Mouse (Mus musculus) CH12.LX (cell line): ENCODE data around the gene Bcl10. TPM values are rescaled to one million over a fixed set of nuclear protein-coding genes. Genes with fewer than 3 reads are reported as not detected.

Source experiments
- DNase-seq: peaks from one replicate; pipeline ENCODE4 v3.0.0-alpha.2; 2013; ENCODE audit errors: extremely low read depth
- H3K27ac ChIP-seq: 2 replicates; pipeline ENCODE4 v1.5.1; 2012; ENCODE audit warnings: low read depth, mild to moderate bottlenecking, control low read depth, moderate library complexity; ENCODE audit not compliant: insufficient read depth
- H3K27me3 ChIP-seq: replicated peaks from 2 replicates; pipeline ENCODE3; 2012; ENCODE audit warnings: inconsistent platforms
- H3K36me3 ChIP-seq, 2 experiments: replicated peaks in 1 of 2; 2 replicates each; pipeline versions ENCODE3 to v1.6.1; 2012; ENCODE audit warnings: inconsistent platforms in 1 of 2, low read length in 1 of 2, mild to moderate bottlenecking in 1 of 2, mixed read lengths in 1 of 2, moderate library complexity in 1 of 2; ENCODE audit not compliant: control insufficient read depth in 1 of 2, insufficient read depth in 1 of 2
- H3K4me1 ChIP-seq, 2 experiments: 2 replicates each; pipeline ENCODE4 v1.6.1; 2012; ENCODE audit warnings: inconsistent platforms in 1 of 2, moderate library complexity in 1 of 2; ENCODE audit not compliant: insufficient read depth in 2 of 2, control insufficient read depth in 1 of 2
- H3K4me2 ChIP-seq: 2 replicates; pipeline ENCODE4 v1.6.1; 2012; ENCODE audit warnings: low read depth, mild to moderate bottlenecking, control low read depth; ENCODE audit not compliant: poor library complexity, insufficient read depth, severe bottlenecking
- H3K4me3 ChIP-seq, 3 experiments: fragments of 150-350 bp in 1 of 3; sonication (generic) in 1 of 3; replicated peaks in 1 of 3; 2 replicates each; pipeline versions ENCODE3 to v1.5.1; 2011 to 2012; ENCODE audit warnings: low read depth in 2 of 3, low read length in 2 of 3, mild to moderate bottlenecking in 2 of 3, moderate library complexity in 2 of 3, control low read depth in 1 of 3, improper control_type of control experiment in 1 of 3, inconsistent platforms in 1 of 3, mixed read lengths in 1 of 3; ENCODE audit not compliant: poor library complexity in 1 of 3
- H3K79me2 ChIP-seq: replicated peaks from 2 replicates; pipeline ENCODE4 v1.6.1; 2012; ENCODE audit warnings: mild to moderate bottlenecking, moderate library complexity; ENCODE audit not compliant: control insufficient read depth, poor library complexity, insufficient read depth, severe bottlenecking; ENCODE audit errors: extremely low read depth
- H3K9ac ChIP-seq: 2 replicates; pipeline ENCODE4 v1.6.1; 2012; ENCODE audit warnings: low read depth, mild to moderate bottlenecking, control low read depth, moderate library complexity; ENCODE audit not compliant: insufficient read depth
- H3K9me3 ChIP-seq: replicated peaks from 2 replicates; pipeline ENCODE3; 2012; ENCODE audit warnings: low read length, inconsistent platforms, mixed read lengths
- BHLHE40 ChIP-seq: IDR thresholded peaks from 2 replicates; pipeline ENCODE4 v1.6.1; 2011; ENCODE audit warnings: mild to moderate bottlenecking, low read depth, low read length, improper control_type of control experiment
- ELF1 ChIP-seq: IDR thresholded peaks from 2 replicates; pipeline ENCODE4 v1.6.1; 2014; ENCODE audit warnings: low read depth, mild to moderate bottlenecking, inconsistent platforms, low read length, improper control_type of control experiment
- EP300 ChIP-seq: IDR thresholded peaks from 2 replicates; pipeline ENCODE4 v1.6.1; 2011; ENCODE audit warnings: low read length, improper control_type of control experiment
- ETS1 ChIP-seq: conservative IDR thresholded peaks from 2 replicates; pipeline ENCODE4 v1.6.1; 2012; ENCODE audit warnings: low read depth, mild to moderate bottlenecking, inconsistent platforms, low read length, improper control_type of control experiment, moderate library complexity
- GABPA ChIP-seq: IDR thresholded peaks from 2 replicates; pipeline ENCODE4 v1.6.1; 2012; ENCODE audit warnings: low read depth, low read length, improper control_type of control experiment, inconsistent platforms; ENCODE audit not compliant: insufficient replicate concordance
- HCFC1 ChIP-seq: IDR thresholded peaks from 2 replicates; pipeline ENCODE4 v1.6.1; 2012; ENCODE audit warnings: low read depth, mild to moderate bottlenecking, inconsistent platforms, low read length, improper control_type of control experiment
- IRF4 ChIP-seq: IDR thresholded peaks from 2 replicates; pipeline ENCODE4 v1.6.1; 2014; ENCODE audit warnings: low read depth, mild to moderate bottlenecking, inconsistent platforms, low read length, improper control_type of control experiment
- JUN ChIP-seq: IDR thresholded peaks from 2 replicates; pipeline ENCODE4 v1.6.1; 2011; ENCODE audit warnings: low read depth, mild to moderate bottlenecking, low read length, improper control_type of control experiment, moderate library complexity; ENCODE audit not compliant: insufficient read depth
- JUND ChIP-seq: conservative IDR thresholded peaks from 2 replicates; pipeline ENCODE4 v1.6.1; 2011; ENCODE audit warnings: low read depth, low read length, improper control_type of control experiment
- KAT2A ChIP-seq: IDR thresholded peaks from 2 replicates; pipeline ENCODE4 v1.6.1; 2012; ENCODE audit warnings: low read length, improper control_type of control experiment, inconsistent platforms; ENCODE audit not compliant: insufficient replicate concordance
- MAFK ChIP-seq: IDR thresholded peaks from 2 replicates; pipeline ENCODE4 v1.6.1; 2011; ENCODE audit warnings: low read length, improper control_type of control experiment; ENCODE audit not compliant: insufficient replicate concordance
- MAX ChIP-seq: IDR thresholded peaks from 2 replicates; pipeline ENCODE4 v1.6.1; 2011; ENCODE audit warnings: low read length, improper control_type of control experiment
- MAZ ChIP-seq: IDR thresholded peaks from 2 replicates; pipeline ENCODE4 v1.6.1; 2012; ENCODE audit warnings: low read depth, mild to moderate bottlenecking, inconsistent platforms, low read length, improper control_type of control experiment, moderate library complexity
- MEF2A ChIP-seq: IDR thresholded peaks from 2 replicates; pipeline ENCODE4 v1.6.1; 2014; ENCODE audit warnings: low read depth, mild to moderate bottlenecking, inconsistent platforms, low read length, improper control_type of control experiment, borderline replicate concordance
- MXI1 ChIP-seq: IDR thresholded peaks from 2 replicates; pipeline ENCODE4 v1.6.1; 2011; ENCODE audit warnings: mild to moderate bottlenecking, low read depth, low read length, improper control_type of control experiment
- PAX5 ChIP-seq: IDR thresholded peaks from 2 replicates; pipeline ENCODE4 v1.6.1; 2012; ENCODE audit warnings: low read length, inconsistent platforms, mixed read lengths
- POLR2A ChIP-seq: IDR thresholded peaks from 2 replicates; pipeline ENCODE4 v1.6.1; 2011; ENCODE audit warnings: low read depth, mild to moderate bottlenecking, improper control_type of control experiment, low read length
- POLR2AphosphoS2 ChIP-seq: IDR thresholded peaks from 2 replicates; pipeline ENCODE4 v1.6.1; 2011; ENCODE audit warnings: low read depth, low read length, improper control_type of control experiment
- RCOR1 ChIP-seq: conservative IDR thresholded peaks from 2 replicates; pipeline ENCODE4 v1.6.1; 2012; ENCODE audit warnings: low read depth, mild to moderate bottlenecking, inconsistent platforms, low read length, improper control_type of control experiment
- SIN3A ChIP-seq: IDR thresholded peaks from 2 replicates; pipeline ENCODE4 v1.6.1; 2012; ENCODE audit warnings: low read length, improper control_type of control experiment, inconsistent platforms
- SMC3 ChIP-seq: IDR thresholded peaks from 2 replicates; pipeline ENCODE4 v1.6.1; 2011; ENCODE audit warnings: low read depth, low read length, improper control_type of control experiment
- TBP ChIP-seq: conservative IDR thresholded peaks from 2 replicates; pipeline ENCODE4 v1.6.1; 2011; ENCODE audit warnings: low read depth, low read length, improper control_type of control experiment
- TCF12 ChIP-seq: IDR thresholded peaks from 2 replicates; pipeline ENCODE4 v1.6.1; 2014; ENCODE audit warnings: low read depth, mild to moderate bottlenecking, inconsistent platforms, low read length, improper control_type of control experiment
- UBTF ChIP-seq: IDR thresholded peaks from 2 replicates; pipeline ENCODE4 v1.6.1; 2012; ENCODE audit warnings: low read depth, mild to moderate bottlenecking, inconsistent platforms, low read length, improper control_type of control experiment, moderate library complexity
- USF1 ChIP-seq: IDR thresholded peaks from 2 replicates; pipeline ENCODE4 v1.6.1; 2014; ENCODE audit warnings: low read depth, mild to moderate bottlenecking, inconsistent platforms, low read length, improper control_type of control experiment
- USF2 ChIP-seq: conservative IDR thresholded peaks from 2 replicates; pipeline ENCODE4 v1.6.1; 2011; ENCODE audit warnings: low read depth, low read length, improper control_type of control experiment
- ZKSCAN1 ChIP-seq: IDR thresholded peaks from 2 replicates; pipeline ENCODE4 v1.6.1; 2012; ENCODE audit warnings: low read depth, inconsistent platforms, low read length, improper control_type of control experiment, borderline replicate concordance
- ZMIZ1 ChIP-seq: IDR thresholded peaks from 2 replicates; pipeline ENCODE4 v1.6.1; 2012; ENCODE audit warnings: low read depth, mild to moderate bottlenecking, inconsistent platforms, low read length, improper control_type of control experiment
- ZNF384 ChIP-seq: IDR thresholded peaks from 2 replicates; pipeline ENCODE4 v1.6.1; 2012; ENCODE audit warnings: low read depth, low read length, improper control_type of control experiment, inconsistent platforms
- dilution Hi-C: fragments of 300-500 bp; cut with MboI; formaldehyde crosslinking; loops from 2 replicates; pipeline ENCODE4 v1.14.3; 2020; ENCODE audit warnings: low sequenced_read_pairs; ENCODE audit not compliant: extremely low pct_unique_long_range_greater_than_20kb, extremely low pct_ligation_motif_present
- in situ Hi-C: fragments of 300-500 bp; cut with MboI; formaldehyde crosslinking; loops from 3 replicates; pipeline ENCODE4 v1.14.3; 2019; ENCODE audit warnings: low sequenced_read_pairs, low pct_ligation_motif_present, low pct_unique_long_range_greater_than_20kb, mixed read lengths
- polyA plus RNA-seq: library from polyadenylated mRNA; unstranded; fragments of >175 nt; gene quantifications from 2 replicates; pipeline ENCODE4 v1.2.1, GENCODE M21; 2012; ENCODE audit warnings: low read depth; ENCODE audit not compliant: insufficient read length
- total RNA-seq, 2 experiments: library from RNA; depleted of rRNA; stranded (reverse); fragments of 300-350 nt in 1 of 2; fragments of >200 nt in 1 of 2; gene quantifications; 2 replicates each; pipeline ENCODE4 v1.2.3; 2012 to 2014

The Bcl10 gene
- total RNA-seq (2012; rRNA removed) (68.8 and 73.6 TPM in 2 replicates), total RNA-seq (2014; rRNA removed) (166 and 177 TPM in 2 replicates), polyA plus RNA-seq (79.0 and 103 TPM in 2 replicates)

DNA sequence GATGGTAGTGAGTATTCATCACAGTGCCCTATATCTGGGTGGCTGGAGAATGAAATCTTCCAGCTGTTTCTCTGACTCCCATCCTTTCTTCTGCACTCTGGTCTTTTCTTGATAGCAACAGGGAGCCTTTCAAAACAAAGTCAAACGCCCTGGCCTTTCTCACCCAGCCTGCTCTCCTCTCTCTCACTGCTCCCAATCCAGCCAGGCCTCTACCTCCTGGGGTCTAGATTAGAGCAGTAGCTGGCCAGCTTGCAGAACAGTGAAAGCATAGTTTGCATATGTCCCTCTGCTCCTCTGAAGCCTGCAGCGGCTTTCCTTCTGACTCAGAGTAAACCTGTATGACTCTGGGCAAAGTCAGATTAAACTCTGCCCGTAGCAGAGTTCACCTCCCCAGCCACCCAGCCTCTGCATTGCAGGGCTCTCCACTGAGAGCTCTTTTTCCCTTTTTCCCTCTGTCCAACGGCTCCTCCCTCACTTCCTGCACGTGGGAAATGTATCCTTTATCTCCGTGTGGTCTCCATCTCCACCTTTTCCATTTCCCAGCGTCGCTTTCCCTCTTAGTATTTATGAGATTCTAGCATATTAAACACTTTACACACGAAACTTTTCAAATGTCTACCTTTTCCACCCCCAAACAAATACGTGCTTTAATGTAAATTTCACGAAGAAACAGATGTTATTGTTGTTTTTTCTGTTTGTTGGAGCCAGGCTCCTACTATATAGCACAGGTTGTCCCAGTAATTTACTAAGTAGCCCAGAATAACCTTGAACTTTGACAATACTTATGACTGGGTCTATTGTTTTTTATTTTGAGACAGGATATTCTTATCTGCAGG is at the start of gene Bcl10:
Gene Bcl10, plus strand, starts transcription at position 786 of the 836 bp plus-strand sequence.
- peak within 1 kb of the TSS; percentile 8 to 74 (median 39) for H3K4me3 ChIP-seq
- no peak within 1 kb of the TSS for H3K27ac ChIP-seq
- peak within 1 kb of the TSS; percentile 71 for H3K4me2 ChIP-seq
- peaks cover 3 to 17% of the 10 kb centered on the region in 2 experiments for H3K36me3 ChIP-seq
- DNase-seq, result peak; percentile 79
- dilution Hi-C loops (no loop called here), in situ Hi-C loops (loop anchor here (25.0 kb wide), 1 partner anchor 510 kb away; no protein-coding TSS in a partner anchor)
- peaks cover 25% of the 10 kb centered on the region for H3K79me2 ChIP-seq
- H3K27me3 ChIP-seq, result no peaks in the 10 kb centered on the region
- H3K9me3 ChIP-seq, result peaks cover 16% of the 10 kb centered on the region
- TF ChIP-seq EP300, result peak; percentile 86
- no peak for TF ChIP-seq RCOR1
- peak; percentile 67; the same call in 1 of the 2 replicates for TF ChIP-seq MEF2A
- 0 out of 2 replicates have a peak, but pooled peaks have one; percentile 23 for TF ChIP-seq UBTF
- 0 out of 2 replicates have a peak, but pooled peaks have one; percentile 54 for TF ChIP-seq MAFK
- TF ChIP-seq TCF12, result peak; percentile 51; the same call in 1 of the 2 replicates
- peak; percentile 95 for TF ChIP-seq IRF4
- no peak for TF ChIP-seq MAZ
- TF ChIP-seq JUN, result peak; percentile 55
- TF ChIP-seq PAX5, result no peak
- peak; percentile 79 for TF ChIP-seq JUND
- peak; percentile 70 for TF ChIP-seq BHLHE40
- TF ChIP-seq SIN3A, result peak; percentile 52; the same call in 1 of the 2 replicates
- TF ChIP-seq ETS1, result peak; percentile 47; the same call in 1 of the 2 replicates
- peak; percentile 11; the same call in 1 of the 2 replicates for TF ChIP-seq ZMIZ1
- TF ChIP-seq MAX, result no peak
- TF ChIP-seq ZKSCAN1, result no peak
- H3K4me1 ChIP-seq, result peaks cover 9 to 48% of the 10 kb centered on the region in 2 experiments
- peak within 1 kb of the TSS; percentile 60 for H3K9ac ChIP-seq

DNA sequence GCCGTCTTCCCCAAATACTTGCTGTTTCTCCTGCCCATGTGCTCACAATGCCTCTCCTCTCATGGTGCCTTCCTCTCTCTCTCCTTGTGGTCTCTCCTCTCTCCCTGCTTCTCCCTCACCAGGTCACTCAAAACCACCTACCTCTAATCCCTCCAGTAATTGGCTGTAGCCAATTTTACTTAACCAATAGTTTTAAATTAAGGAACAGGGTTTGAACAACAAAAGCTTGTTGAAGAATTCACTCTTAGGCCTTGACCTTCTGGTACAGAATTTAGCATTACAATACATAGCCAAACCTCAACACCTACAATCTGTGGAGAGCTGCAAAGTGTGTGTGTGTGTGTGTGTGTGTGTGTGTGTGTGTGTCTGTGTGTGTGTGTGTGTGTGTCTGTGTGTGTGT is 49.3 kb upstream of the Bcl10 start:
- DNase-seq, result no peak

More for the DNA sequence above, 49.3 kb upstream of the Bcl10 start:
- no peaks in the 10 kb centered on the region for H3K36me3 ChIP-seq
- no peaks in the 10 kb centered on the region for H3K9me3 ChIP-seq
- no peaks in the 10 kb centered on the region for H3K79me2 ChIP-seq
- H3K27ac ChIP-seq, result no peak overlapping the region
- dilution Hi-C loops (no loop called here), in situ Hi-C loops (no loop called here)
- H3K9ac ChIP-seq, result no peak overlapping the region
- peaks cover 0 to 7% of the 10 kb centered on the region in 2 experiments; a peak in 2 of 4 replicates for H3K4me1 ChIP-seq
- no peak for TF ChIP-seq ZMIZ1
- no peak for TF ChIP-seq SMC3
- TF ChIP-seq ZNF384, result no peak
- no peak for TF ChIP-seq ELF1
- no peak for TF ChIP-seq USF1
- TF ChIP-seq TBP, result no peak
- TF ChIP-seq RCOR1, result no peak
- TF ChIP-seq USF2, result no peak
- no peak for TF ChIP-seq POLR2AphosphoS2
- TF ChIP-seq POLR2A, result no peak
- no peak for TF ChIP-seq MXI1
- TF ChIP-seq KAT2A, result no peak
- TF ChIP-seq JUN, result no peak
- TF ChIP-seq HCFC1, result no peak
- no peak for TF ChIP-seq GABPA
- no peak overlapping the region for H3K4me2 ChIP-seq
- H3K27me3 ChIP-seq, result no peaks in the 10 kb centered on the region
- H3K4me3 ChIP-seq, result no peak overlapping the region
